Mouse (Mus musculus) kidney, adult 2 months (tissue): Measurements from ENCODE around the gene Gm7257. TPM values are rescaled to one million over a fixed set of nuclear protein-coding genes. Genes with fewer than 3 reads are reported as not detected.

Source experiments
- DNase-seq: peaks from one replicate; pipeline ENCODE4 v3.0.0; 2021
- H3K27ac ChIP-seq: fragments of 200-500 bp; 2 replicates; pipeline ENCODE4 v1.5.1; 2012; ENCODE audit warnings: low read depth, low read length, control low read depth, inconsistent platforms; ENCODE audit not compliant: insufficient read depth
- H3K27me3 ChIP-seq: fragments of 200-500 bp; replicated peaks from 2 replicates; pipeline ENCODE4 v1.6.1; 2012; ENCODE audit warnings: mild to moderate bottlenecking, moderate library complexity, low read length, inconsistent platforms; ENCODE audit not compliant: control insufficient read depth, insufficient read depth
- H3K36me3 ChIP-seq: fragments of 200-500 bp; 2 replicates; pipeline ENCODE4 v1.6.1; 2012; ENCODE audit warnings: mild to moderate bottlenecking, moderate library complexity, low read length, inconsistent platforms; ENCODE audit not compliant: control insufficient read depth, insufficient read depth
- H3K4me1 ChIP-seq: fragments of 200-500 bp; 2 replicates; pipeline ENCODE4 v1.6.1; 2011; ENCODE audit warnings: low read length; ENCODE audit not compliant: control insufficient read depth, insufficient read depth
- H3K4me3 ChIP-seq: fragments of 200-500 bp; 2 replicates; pipeline ENCODE4 v1.5.1; 2011; ENCODE audit warnings: mild to moderate bottlenecking, low read depth, low read length, control low read depth; ENCODE audit not compliant: insufficient read depth
- CTCF ChIP-seq: fragments of 200-500 bp; conservative IDR thresholded peaks from 2 replicates; pipeline ENCODE4 v1.5.1; 2011; ENCODE audit warnings: low read depth, mild to moderate bottlenecking, control low read depth, low read length, moderate library complexity, mixed read lengths; ENCODE audit not compliant: insufficient read depth, insufficient read length
- POLR2A ChIP-seq: fragments of 200-500 bp; IDR thresholded peaks from one replicate; pipeline ENCODE4 v1.6.1; 2011; ENCODE audit warnings: low read depth, low read length, control low read depth
- WGBS: fragments of 180-500 bp; shearing (Covaris S2); methylation state at CpG from one replicate; pipeline ENCODE4 v1.1.7; 2018; 5-methylcytosine and 5-hydroxymethylcytosine counted together
- polyA plus RNA-seq: library from polyadenylated mRNA; depleted of rRNA; stranded (reverse); fragments of >200 nt; gene quantifications from 2 replicates; pipeline ENCODE4 v1.2.3, GENCODE M21; 2012; rRNA removed

Gm7257 gene
- polyA plus RNA-seq: not detected in 2 replicates

GRCm38 (mm10) chr9:36431584-36431983 lies at the start of gene Gm7257:
Gene Gm7257, plus strand, starts transcription at chr9:36431884.
- 75% methylated on average over 4 of the region's 4 CpGs for WGBS
- no peak for DNase-seq

GRCm38 (mm10) chr9:36402991-36403390 lies 28.7 kb upstream of the Gm7257 start:
- TF ChIP-seq CTCF (no peak), POLR2A (no peak)
- no peaks in the 10 kb centered on the region for H3K27me3 ChIP-seq
- DNase-seq: no peak
- no peak overlapping the region for H3K27ac ChIP-seq
- H3K36me3 ChIP-seq: no peaks in the 10 kb centered on the region
- no peaks in the 10 kb centered on the region for H3K4me1 ChIP-seq
- no peak overlapping the region for H3K4me3 ChIP-seq
- 47% methylated on average over 2 of the region's 2 CpGs for WGBS

More at GRCm38 (mm10) chr9:36431584-36431983, at the start of gene Gm7257:
- TF ChIP-seq POLR2A (no peak), CTCF (no peak)
- H3K27me3 ChIP-seq: no peaks in the 10 kb centered on the region
- no peaks in the 10 kb centered on the region for H3K36me3 ChIP-seq
- no peak within 1 kb of the TSS for H3K4me3 ChIP-seq
- no peak within 1 kb of the TSS for H3K27ac ChIP-seq
- H3K4me1 ChIP-seq: no peaks in the 10 kb centered on the region

- DNase-seq: no peak
- no peak for TF ChIP-seq POLR2A
- TF ChIP-seq CTCF: no peak
- H3K4me1 ChIP-seq: no peaks in the 10 kb centered on the region
- no peaks in the 10 kb centered on the region for H3K36me3 ChIP-seq
- H3K4me3 ChIP-seq: no peak overlapping the region
- H3K27me3 ChIP-seq: no peaks in the 10 kb centered on the region
- WGBS: 39% methylated on average over 2 of the region's 2 CpGs
- no peak overlapping the region for H3K27ac ChIP-seq
Measured at GRCm38 (mm10) chr9:36435051-36435764, 3.5 kb downstream of the Gm7257 start.

- Histone ChIP-seq H3K36me3 (no peaks in the 10 kb centered on the region), H3K4me3 (no peak within 1 kb of the TSS), H3K27ac (no peak within 1 kb of the TSS), H3K27me3 (no peaks in the 10 kb centered on the region), H3K4me1 (no peaks in the 10 kb centered on the region)
- DNase-seq: no peak
- WGBS: 54% methylated on average over 3 of the region's 3 CpGs
- TF ChIP-seq POLR2A (no peak), CTCF (no peak)
Measured at GRCm38 (mm10) chr9:36475338-36475737, 43.7 kb downstream of the Gm7257 start, which contains the start of gene Gm9513. Gene Gm9513, plus strand, starts transcription at chr9:36475638.

Other genes with a start within 250 kb of the Gm7257 start
- gene Gm9513, start 43.8 kb downstream of the Gm7257 start, polyA plus RNA-seq: not detected in 2 replicates
- gene Gm5615, start 110.1 kb downstream of the Gm7257 start, polyA plus RNA-seq: not detected in 2 replicates
- not detected in 2 replicates for gene Gm17689, start 150.8 kb downstream of the Gm7257 start, polyA plus RNA-seq
- not detected in 2 replicates for gene A630095E13Rik, start 211.5 kb downstream of the Gm7257 start, polyA plus RNA-seq